Mouse (Mus musculus) neural tube, embryonic 11.5 days (tissue): ENCODE data around the gene Pdcd11. TPM values are rescaled to one million over a fixed set of nuclear protein-coding genes. Genes with fewer than 3 reads are reported as not detected.

Experiments used
- ATAC-seq: fragments of 200-750 bp; cut with Nextera tagmentation; 2 replicates; pipeline ENCODE4 v1.8.0; 2017; ENCODE audit warnings: moderate number of reproducible peaks, mild to moderate bottlenecking, moderate TSS enrichment, moderate library complexity; ENCODE audit not compliant: insufficient read depth, low FRiP score, low TSS enrichment
- DNase-seq: peaks from one replicate; pipeline ENCODE4 v3.0.0-alpha.2; 2015; ENCODE audit warnings: low spot score
- H3K27ac ChIP-seq: fragments of 300-500 bp; sonication (generic); 2 replicates; pipeline ENCODE4 v1.5.1; 2014; ENCODE audit warnings: low read depth, mild to moderate bottlenecking, low read length
- H3K27me3 ChIP-seq: fragments of 300-500 bp; sonication (generic); 2 replicates; pipeline ENCODE4 v1.6.1; 2014; ENCODE audit warnings: mild to moderate bottlenecking, low read length, mixed read lengths; ENCODE audit not compliant: control insufficient read depth, insufficient read depth
- H3K36me3 ChIP-seq: fragments of 300-500 bp; sonication (generic); 2 replicates; pipeline ENCODE4 v1.6.1; 2014; ENCODE audit warnings: mild to moderate bottlenecking, low read length, moderate library complexity, mixed read lengths; ENCODE audit not compliant: control insufficient read depth, insufficient read depth
- H3K4me1 ChIP-seq: fragments of 300-500 bp; sonication (generic); 2 replicates; pipeline ENCODE4 v1.6.1; 2014; ENCODE audit warnings: low read length, mixed read lengths; ENCODE audit not compliant: control insufficient read depth, insufficient read depth
- H3K4me2 ChIP-seq: fragments of 300-500 bp; sonication (generic); 2 replicates; pipeline ENCODE4 v1.6.1; 2014; ENCODE audit warnings: low read depth, mild to moderate bottlenecking, moderate library complexity
- H3K4me3 ChIP-seq: fragments of 300-500 bp; sonication (generic); 2 replicates; pipeline ENCODE4 v1.5.1; 2014; ENCODE audit warnings: low read depth, low read length
- H3K9ac ChIP-seq: fragments of 300-500 bp; sonication (generic); 2 replicates; pipeline ENCODE4 v1.6.1; 2014; ENCODE audit warnings: mild to moderate bottlenecking, low read length
- H3K9me3 ChIP-seq: fragments of 300-500 bp; sonication (generic); 2 replicates; pipeline ENCODE4 v1.6.1; 2016; ENCODE audit warnings: low read length; ENCODE audit not compliant: control insufficient read depth
- WGBS: fragments of 180-500 bp; shearing (Covaris S2); extraction: QIAGEN DNeasy Blood & Tissue Kit; methylation state at CpG from one replicate; pipeline ENCODE4 v1.1.7; 2014; 5-methylcytosine and 5-hydroxymethylcytosine counted together
- polyA plus RNA-seq: library from polyadenylated mRNA; unstranded; fragments of >200 nt; fragmentation: Nextera tagmentation; extraction: Ambion mirVana; gene quantifications from 2 replicates; pipeline ENCODE4 v1.2.1, GENCODE M21; 2014

Gene Pdcd11
- polyA plus RNA-seq, 1 experiment from 2014 or later, result 11.0 TPM

GRCm38 (mm10) chr19:47151332-47152061 lies 60.9 kb downstream of the Pdcd11 start:
- Histone ChIP-seq H3K36me3 (no peaks in the 10 kb centered on the region), H3K9me3 (no peaks in the 10 kb centered on the region), H3K27ac (no peak overlapping the region), H3K4me3 (peak overlapping the region; percentile 29), H3K4me1 (no peaks in the 10 kb centered on the region), H3K9ac (peak overlapping the region; percentile 23), H3K4me2 (peak overlapping the region; percentile 43), H3K27me3 (peaks cover 8% of the 10 kb centered on the region; the same call in 1 of the 2 replicates)
- ATAC-seq, result no peak
- WGBS, result 25% methylated on average over 32 of the region's 32 CpGs
- peak; percentile 26 for DNase-seq

- WGBS, result 70% methylated on average over 12 of the region's 12 CpGs
- ATAC-seq (no peak), DNase-seq (no peak)
- no peaks in the 10 kb centered on the region for H3K36me3 ChIP-seq
- H3K9ac ChIP-seq, result peak overlapping the region; percentile 23; the same call in 1 of the 2 replicates
- no peaks in the 10 kb centered on the region for H3K4me1 ChIP-seq
- no peaks in the 10 kb centered on the region for H3K9me3 ChIP-seq
- H3K4me3 ChIP-seq, result peak overlapping the region; percentile 29; the same call in 1 of the 2 replicates
- H3K4me2 ChIP-seq, result peak overlapping the region; percentile 43
- no peak overlapping the region for H3K27ac ChIP-seq
- peaks cover 8% of the 10 kb centered on the region; the same call in 1 of the 2 replicates for H3K27me3 ChIP-seq
These were observed 61.4 kb downstream of the Pdcd11 start for GRCm38 (mm10) chr19:47152062-47152369.

- H3K9me3 ChIP-seq, result no peaks in the 10 kb centered on the region
- H3K27me3 ChIP-seq, result peaks cover 8% of the 10 kb centered on the region; the same call in 1 of the 2 replicates
- no peak overlapping the region for H3K4me3 ChIP-seq
- DNase-seq, result no peak
- WGBS, result 84% methylated on average over 7 of the region's 7 CpGs
- ATAC-seq, result no peak
- H3K4me2 ChIP-seq, result no peak overlapping the region
- H3K4me1 ChIP-seq, result no peaks in the 10 kb centered on the region
- no peaks in the 10 kb centered on the region for H3K36me3 ChIP-seq
- no peak overlapping the region for H3K9ac ChIP-seq
- H3K27ac ChIP-seq, result no peak overlapping the region
These were observed 63.2 kb downstream of the Pdcd11 start for GRCm38 (mm10) chr19:47153767-47154166.

GRCm38 (mm10) chr19:47157664-47158063 lies 67.1 kb downstream of the Pdcd11 start, which contains the start of gene Calhm3:
Calhm3 (minus strand) TSS chr19:47157764.
- H3K36me3 ChIP-seq, result no peaks in the 10 kb centered on the region
- H3K9ac ChIP-seq, result no peak within 1 kb of the TSS
- WGBS, result 80% methylated on average over 11 of the region's 11 CpGs
- ATAC-seq, result no peak
- H3K27me3 ChIP-seq, result no peaks in the 10 kb centered on the region
- H3K4me3 ChIP-seq, result no peak within 1 kb of the TSS
- H3K4me2 ChIP-seq, result no peak within 1 kb of the TSS
- H3K9me3 ChIP-seq, result no peaks in the 10 kb centered on the region
- no peaks in the 10 kb centered on the region for H3K4me1 ChIP-seq
- DNase-seq, result no peak
- H3K27ac ChIP-seq, result no peak within 1 kb of the TSS

- ATAC-seq (no peak), DNase-seq (no peak)
- Histone ChIP-seq H3K27me3 (no peaks in the 10 kb centered on the region), H3K9me3 (no peaks in the 10 kb centered on the region), H3K9ac (no peak overlapping the region), H3K36me3 (no peaks in the 10 kb centered on the region), H3K4me2 (no peak overlapping the region), H3K4me1 (no peaks in the 10 kb centered on the region), H3K4me3 (no peak overlapping the region), H3K27ac (no peak overlapping the region)
- WGBS, result 65% methylated on average over 4 of the region's 4 CpGs
These were observed 71.1 kb downstream of the Pdcd11 start for GRCm38 (mm10) chr19:47161669-47162068.

GRCm38 (mm10) chr19:47163176-47163744 lies 72.7 kb downstream of the Pdcd11 start:
- Histone ChIP-seq H3K4me3 (no peak overlapping the region), H3K36me3 (no peaks in the 10 kb centered on the region), H3K9me3 (no peaks in the 10 kb centered on the region), H3K4me1 (no peaks in the 10 kb centered on the region), H3K27me3 (no peaks in the 10 kb centered on the region), H3K4me2 (no peak overlapping the region), H3K27ac (no peak overlapping the region), H3K9ac (no peak overlapping the region)
- ATAC-seq (no peak), DNase-seq (no peak)
- WGBS, result 94% methylated on average over 6 of the region's 6 CpGs

GRCm38 (mm10) chr19:47166758-47167157 lies 76.2 kb downstream of the Pdcd11 start:
- H3K27ac ChIP-seq, result no peak overlapping the region
- WGBS, result 30% methylated on average over 3 of the region's 3 CpGs
- no peak for DNase-seq

GRCm38 (mm10) chr19:47167617-47168214 lies 77.1 kb downstream of the Pdcd11 start:
- Histone ChIP-seq H3K4me3 (no peak overlapping the region), H3K27ac (no peak overlapping the region), H3K36me3 (no peaks in the 10 kb centered on the region), H3K4me2 (no peak overlapping the region), H3K9me3 (no peaks in the 10 kb centered on the region), H3K9ac (no peak overlapping the region), H3K4me1 (no peaks in the 10 kb centered on the region), H3K27me3 (no peaks in the 10 kb centered on the region)
- WGBS, result 68% methylated on average over 7 of the region's 7 CpGs
- DNase-seq (no peak), ATAC-seq (no peak)

More at GRCm38 (mm10) chr19:47166758-47167157, 76.2 kb downstream of the Pdcd11 start:
- Histone ChIP-seq H3K27me3 (no peaks in the 10 kb centered on the region), H3K4me2 (no peak overlapping the region), H3K36me3 (no peaks in the 10 kb centered on the region), H3K9me3 (no peaks in the 10 kb centered on the region), H3K9ac (no peak overlapping the region), H3K4me3 (no peak overlapping the region), H3K4me1 (no peaks in the 10 kb centered on the region)
- no peak for ATAC-seq
